Mouse (Mus musculus) layer of hippocampus, postnatal 36 days (tissue): ENCODE data around the gene Ifna15. TPM values are rescaled to one million over a fixed set of nuclear protein-coding genes. Genes with fewer than 3 reads are reported as not detected.
"Not testable (repeated sequence)": the region's sequence is repeated elsewhere in the genome, so short reads cannot be mapped to it uniquely, and the experiment has no call there.

Experiments
- DNase-seq, 2 experiments: peaks; one replicate each; pipeline ENCODE4 v3.0.0; 2022
- total RNA-seq, 2 experiments: library from RNA; stranded (reverse); gene quantifications; 2 replicates each; pipeline ENCODE4 v1.2.3; 2021

The Ifna15 gene
- not detected for total RNA-seq

- not testable (repeated sequence) for DNase-seq
These were observed at the start of gene Ifna15 for GRCm38 (mm10) chr4:88558145-88558544. Ifna15 (minus strand) TSS chr4:88558245.

- DNase-seq: no peak
These were observed 45.2 kb upstream of the Ifna15 start, which contains the start of gene Ifna12 for GRCm38 (mm10) chr4:88603276-88603675. Ifna12 (minus strand) TSS chr4:88603376.

- DNase-seq: no peak
These were observed 34.2 kb upstream of the Ifna15 start, which contains the start of gene Ifna9 for GRCm38 (mm10) chr4:88592285-88592684. Ifna9 (minus strand) TSS chr4:88592385.

- DNase-seq: no peak
These were observed 13.7 kb upstream of the Ifna15 start, which contains the start of gene Ifna14 for GRCm38 (mm10) chr4:88571698-88572097. Ifna14 (minus strand) TSS chr4:88571798.

- DNase-seq: no peak
These were observed 3.7 kb upstream of the Ifna15 start for GRCm38 (mm10) chr4:88561791-88562190.

- peak; percentile 39 to 42 for DNase-seq
These were observed 7.7 kb downstream of the Ifna15 start for GRCm38 (mm10) chr4:88550161-88550945.

- no peak for DNase-seq
These were observed 10.1 kb downstream of the Ifna15 start for GRCm38 (mm10) chr4:88547986-88548385.

- DNase-seq: no peak
These were observed 14.3 kb downstream of the Ifna15 start for GRCm38 (mm10) chr4:88543649-88544234.

GRCm38 (mm10) chr4:88537328-88537727, 20.7 kb downstream of the Ifna15 start:
- no peak for DNase-seq

- no peak for DNase-seq
These were observed 21.4 kb downstream of the Ifna15 start for GRCm38 (mm10) chr4:88536640-88537039.

GRCm38 (mm10) chr4:88535742-88536141, 22.3 kb downstream of the Ifna15 start:
- DNase-seq: no peak

- no peak for DNase-seq
These were observed 23.1 kb downstream of the Ifna15 start for GRCm38 (mm10) chr4:88534903-88535302.

GRCm38 (mm10) chr4:88533499-88533898, 24.5 kb downstream of the Ifna15 start:
- no peak for DNase-seq

- DNase-seq: no peak
These were observed 27.2 kb downstream of the Ifna15 start for GRCm38 (mm10) chr4:88530892-88531291.

GRCm38 (mm10) chr4:88530271-88530670, 27.8 kb downstream of the Ifna15 start:
- DNase-seq: no peak

GRCm38 (mm10) chr4:88526379-88527049, 31.5 kb downstream of the Ifna15 start:
- DNase-seq: no peak

- no peak for DNase-seq
These were observed 32.7 kb downstream of the Ifna15 start for GRCm38 (mm10) chr4:88525393-88525792.

GRCm38 (mm10) chr4:88523241-88523640, 34.8 kb downstream of the Ifna15 start:
- DNase-seq: no peak

GRCm38 (mm10) chr4:88522674-88523073, 35.4 kb downstream of the Ifna15 start, which contains the start of gene Ifnb1:
Ifnb1 (minus strand) TSS chr4:88522774.
- no peak for DNase-seq

GRCm38 (mm10) chr4:88517957-88518356, 40.1 kb downstream of the Ifna15 start:
- DNase-seq: no peak

GRCm38 (mm10) chr4:88515711-88516211, 42.3 kb downstream of the Ifna15 start:
- no peak for DNase-seq

- DNase-seq: no peak
These were observed 42.8 kb downstream of the Ifna15 start for GRCm38 (mm10) chr4:88515250-88515649.

- DNase-seq: peak in 1 of 2 experiments; percentile 29
These were observed 43.6 kb downstream of the Ifna15 start for GRCm38 (mm10) chr4:88514403-88514802.
